ENCODE assay signal across 11 mouse cellular contexts in genomic region chr1:125495320-125496083, GRCm38 (mm10).
"Had no signal": no experiment of that assay in that cellular context is flagged by ENCODE, and none has a peak within 500 bp of the region (broad histone marks: within the 10 kb centered on the region; RNA-seq: fewer than 3 reads in every experiment).

No protein-coding gene starts in this region.

- H3K9me3 ChIP-seq: limb, embryonic 10.5 days; midbrain, embryonic 10.5 days; midbrain, embryonic 15.5 days; neural tube, embryonic 12.5 days had no signal

- H3K27ac ChIP-seq: kidney, postnatal 0 days; limb, embryonic 10.5 days; liver, embryonic 14.5 days; midbrain, embryonic 10.5 days; midbrain, embryonic 15.5 days; neural tube, embryonic 12.5 days had no signal

- H3K4me2 ChIP-seq: midbrain, embryonic 15.5 days; neural tube, embryonic 12.5 days had no signal

- ATAC-seq: lung, postnatal 0 days; midbrain, embryonic 15.5 days had no signal

- H3K9ac ChIP-seq: liver, embryonic 14.5 days; midbrain, embryonic 15.5 days; neural tube, embryonic 12.5 days had no signal

- DNase-seq: kidney, adult 9 months; kidney, postnatal 36 days; lung, adult 2 months; lung, postnatal 36 days had no signal

- H3K36me3 ChIP-seq: limb, embryonic 10.5 days; midbrain, embryonic 10.5 days; midbrain, embryonic 15.5 days; neural tube, embryonic 12.5 days had no signal

- H3K4me1 ChIP-seq: limb, embryonic 10.5 days; midbrain, embryonic 10.5 days; midbrain, embryonic 15.5 days; neural tube, embryonic 12.5 days had no signal

- H3K4me3 ChIP-seq: limb, embryonic 10.5 days; midbrain, embryonic 10.5 days; midbrain, embryonic 15.5 days; neural tube, embryonic 12.5 days had no signal

- H3K27me3 ChIP-seq: midbrain, embryonic 15.5 days; neural tube, embryonic 12.5 days had no signal
